11 mouse cellular contexts compared by ENCODE assay signal in the genomic region with DNA sequence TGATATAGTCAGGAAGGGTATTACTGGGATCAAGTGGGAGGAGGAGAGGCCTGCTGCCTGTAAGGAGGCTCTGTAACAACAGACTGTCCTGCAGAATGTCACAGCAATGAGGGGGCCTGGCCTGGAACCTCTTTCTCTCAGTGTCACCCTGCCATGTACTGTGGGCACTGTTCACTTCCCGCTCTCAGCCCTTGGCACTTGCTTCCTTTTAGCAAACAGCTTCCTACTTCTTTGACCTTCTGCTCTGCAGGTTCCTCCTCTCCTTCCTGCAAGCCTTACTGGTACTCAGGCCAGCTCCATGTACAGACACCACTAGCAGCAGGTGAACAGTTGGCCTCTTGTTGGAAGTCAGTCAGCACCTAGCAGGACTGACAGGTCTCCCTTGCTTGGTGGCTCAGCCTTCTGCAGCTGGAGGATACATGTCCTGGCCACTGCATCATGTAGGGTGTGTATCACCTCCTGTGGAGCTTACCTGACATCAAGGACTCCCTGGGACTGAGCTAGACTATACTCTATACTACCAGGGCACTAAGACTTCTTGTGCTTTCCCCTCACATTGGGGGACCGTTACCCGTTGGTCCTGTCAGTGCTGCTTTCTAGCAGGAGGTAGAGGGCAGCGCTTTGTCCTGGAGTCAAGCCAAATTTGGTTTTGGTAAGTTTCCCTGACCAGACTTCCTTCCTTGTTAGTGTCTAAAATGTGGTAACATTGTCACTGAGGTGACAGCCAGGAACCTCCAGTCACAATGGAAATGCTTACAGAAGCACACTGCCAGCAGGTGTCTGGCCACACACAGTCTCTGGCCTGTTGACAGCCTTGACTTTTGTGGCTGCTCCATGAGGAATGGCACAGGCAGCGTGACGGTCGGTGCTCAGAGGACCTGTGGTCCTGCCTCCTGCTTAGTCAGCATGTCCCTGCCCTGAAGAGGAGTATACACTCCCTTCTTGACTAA.
DNase-seq lines count a peak whose midpoint lies in the region.
"Had no signal": no experiment of that assay in that cellular context is flagged by ENCODE, and none has a peak within 500 bp of the region (broad histone marks: within the 10 kb centered on the region; RNA-seq: fewer than 3 reads in every experiment).

No protein-coding gene starts in this region.

- H3K9me3 ChIP-seq in heart, embryonic 10.5 days = no peaks in the 10 kb centered on the region
- no peaks in the 10 kb centered on the region for H3K9me3 ChIP-seq in limb, embryonic 10.5 days (replicated peaks)

- H3K4me3 ChIP-seq in heart, embryonic 10.5 days = no peak overlapping the region
- no peak overlapping the region for H3K4me3 ChIP-seq in limb, embryonic 10.5 days
- H3K4me3 ChIP-seq: left cerebral cortex, adult 2 months had no signal

- peaks cover 60% of the 10 kb centered on the region for H3K4me1 ChIP-seq in heart, embryonic 10.5 days
- peaks cover 46% of the 10 kb centered on the region for H3K4me1 ChIP-seq in limb, embryonic 10.5 days

- DNase-seq in heart, adult 11 months = peak; percentile 95
- no peak for DNase-seq in heart, embryonic 10.5 days (ENCODE audit: low spot score)
- DNase-seq in 416B (ENCODE audit: low read depth) = peak; percentile 91
- peak; percentile 76 for DNase-seq in brain, adult 2 months (ENCODE audit: low read depth, low spot score)
- DNase-seq in kidney, postnatal 25 days = peak; percentile 35 to 66
- no peak for DNase-seq in embryo, embryonic 10 days (ENCODE audit: low spot score)
- DNase-seq in limb, embryonic 10.5 days (ENCODE audit: low spot score) = no peak
- no peak for DNase-seq in gastrocnemius, adult 8-10 months (ENCODE audit: low spot score in 2 of 2)
- DNase-seq: right cerebral cortex, adult 18-20 months; thymus, adult 2 months had no signal

- no peaks in the 10 kb centered on the region for H3K36me3 ChIP-seq in heart, embryonic 10.5 days
- no peaks in the 10 kb centered on the region for H3K36me3 ChIP-seq in limb, embryonic 10.5 days

- H3K27me3 ChIP-seq in heart, embryonic 10.5 days (ENCODE audit: insufficient read depth, poor library complexity, severe bottlenecking) = no peaks in the 10 kb centered on the region
- H3K27me3 ChIP-seq in limb, embryonic 10.5 days (ENCODE audit: low read depth, poor library complexity, severe bottlenecking) = no peaks in the 10 kb centered on the region

- WGBS in heart, embryonic 10.5 days = 49% methylated on average over 7 of the region's 7 CpGs
- 79% methylated on average over 7 of the region's 7 CpGs for WGBS in limb, embryonic 10.5 days

- H3K27ac ChIP-seq in heart, embryonic 10.5 days = no peak overlapping the region
- H3K27ac ChIP-seq in limb, embryonic 10.5 days = no peak overlapping the region
- H3K27ac ChIP-seq: left cerebral cortex, adult 2 months had no signal

Comparison
In these comparisons a context has a peak if more than half of its experiments do, and no peak if none do; other contexts are left out.
1. DNase-seq: peak in heart, adult 11 months (single experiment), 416B (single experiment), brain, adult 2 months (single experiment) and kidney, postnatal 25 days (2 of 2); none in heart, embryonic 10.5 days (single experiment), embryo, embryonic 10 days (single experiment), limb, embryonic 10.5 days (single experiment) and gastrocnemius, adult 8-10 months (0 of 2).